In genomic region chr11:50325496-50326301, GRCm38 (mm10) we compare ENCODE assay signal across 8 mouse cellular contexts. TPM values are rescaled to one million over a fixed set of nuclear protein-coding genes. Genes with fewer than 3 reads are reported as not detected.
DNase-seq lines count a peak whose midpoint lies in the region; ATAC-seq and TF ChIP-seq lines count a peak whose summit lies in the region.

Gene Canx, minus strand, starts transcription at chr11:50325673.

- H3K4me2 ChIP-seq in forebrain, embryonic 15.5 days (replicated peaks): peak within 1 kb of the TSS; percentile 58

- WGBS in forebrain, embryonic 15.5 days: under 1% methylated on average over 64 of the region's 64 CpGs
- WGBS in lung, adult 2 months: under 1% methylated on average over 64 of the region's 64 CpGs

- ATAC-seq in forebrain, embryonic 15.5 days (replicated peaks): peak; percentile 99
- peak; percentile 99 for ATAC-seq in neutrophil, adult 5-6 weeks (ENCODE audit: extremely low read depth, insufficient number of reproducible peaks, low FRiP score, poor library complexity, severe bottlenecking)

- H3K9ac ChIP-seq in ES-E14 (ENCODE audit: insufficient read depth, low read depth, low read length, poor library complexity, severe bottlenecking): peak within 1 kb of the TSS; percentile 99
- H3K9ac ChIP-seq in forebrain, embryonic 15.5 days (replicated peaks): peak within 1 kb of the TSS; percentile 94

- peak within 1 kb of the TSS; percentile 94 for H3K27ac ChIP-seq in ES-E14 (ENCODE audit: insufficient read depth, low read depth, low read length, poor library complexity, severe bottlenecking)
- peak within 1 kb of the TSS; percentile 91 for H3K27ac ChIP-seq in forebrain, embryonic 15.5 days (replicated peaks)

- no peak for TF ChIP-seq CTCF in lung, adult 2 months (IDR thresholded peaks at IDR 0.05; ENCODE audit: insufficient read depth, low read length)

- peaks cover 2% of the 10 kb centered on the region; the same call in 1 of the 2 replicates for H3K36me3 ChIP-seq in ES-E14 (ENCODE audit: control insufficient read depth, insufficient read depth, low read length, poor library complexity, severe bottlenecking)
- no peaks in the 10 kb centered on the region for H3K36me3 ChIP-seq in forebrain, embryonic 15.5 days

- no peaks in the 10 kb centered on the region for H3K9me3 ChIP-seq in ES-E14 (ENCODE audit: control insufficient read depth, insufficient read depth, low read depth, low read length)
- no peaks in the 10 kb centered on the region for H3K9me3 ChIP-seq in forebrain, embryonic 15.5 days

- H3K4me3 ChIP-seq in ES-E14 (ENCODE audit: insufficient read depth in 1 of 2, low read depth in 1 of 2, low read length in 2 of 2, poor library complexity in 1 of 2, severe bottlenecking in 1 of 2): peak within 1 kb of the TSS; percentile 92 to 96
- H3K4me3 ChIP-seq in forebrain, embryonic 15.5 days: peak within 1 kb of the TSS; percentile 93
- peak within 1 kb of the TSS; percentile 90 for H3K4me3 ChIP-seq in lung, adult 2 months (replicated peaks; ENCODE audit: extremely low read depth, low read depth, low read length)

- DNase-seq in ES-E14 (ENCODE audit: low read depth, low spot score): peak; percentile 100
- peak; percentile 99 for DNase-seq in cerebellum, adult 11-12 months
- peak; percentile 98 for DNase-seq in heart, postnatal 25 days (ENCODE audit: low spot score)
- peak; percentile 99 to 100 for DNase-seq in layer of hippocampus, adult 18-20 months (ENCODE audit: low spot score in 2 of 2)
- DNase-seq in lung, adult 2 months: peak; percentile 99
- DNase-seq in thymus, adult 18-20 months: peak; percentile 95 to 98

- no peaks in the 10 kb centered on the region for H3K27me3 ChIP-seq in forebrain, embryonic 15.5 days

- peaks cover 2 to 9% of the 10 kb centered on the region in 2 experiments for H3K4me1 ChIP-seq in ES-E14 (ENCODE audit: control insufficient read depth in 2 of 2, insufficient read depth in 2 of 2, low read length in 2 of 2, poor library complexity in 1 of 2)
- H3K4me1 ChIP-seq in forebrain, embryonic 15.5 days: peaks cover 38% of the 10 kb centered on the region
- H3K4me1 ChIP-seq in lung, adult 2 months (ENCODE audit: control insufficient read depth, insufficient read depth, low read length): peaks cover 7% of the 10 kb centered on the region

- peak; percentile 99 for TF ChIP-seq POLR2A in lung, adult 2 months (IDR thresholded peaks at IDR 0.05; ENCODE audit: borderline replicate concordance, extremely low read depth, low read depth, low read length)

- intact Hi-C loops in heart, postnatal 25 days (cut with DNase I): no loop called here

- in situ Hi-C loops in ES-E14 (cut with MboI; ENCODE audit: low sequenced_read_pairs in 2 of 2, unreplicated experiment in 2 of 2): no loop called here

TF ChIP-seq in ES-E14, 5 proteins besides CTCF, POLR2A, EP300 and RAD21:
- TF ChIP-seq ZNF384 (IDR thresholded peaks at IDR 0.05; ENCODE audit: low read depth, low read length): no peak
- 0 out of 2 replicates have a peak, but pooled peaks have one; percentile 35 for TF ChIP-seq HCFC1 (IDR thresholded peaks at IDR 0.05; ENCODE audit: borderline replicate concordance, insufficient read depth, low read length)
- TF ChIP-seq CHD2 (IDR thresholded peaks at IDR 0.05; ENCODE audit: low read depth, low read length): peak; percentile 95
- TF ChIP-seq MAFK (IDR thresholded peaks at IDR 0.05; ENCODE audit: insufficient read depth, low read depth, low read length): peak; percentile 34; the same call in 1 of the 2 replicates

RNA-seq across cellular contexts. Expression of gene Canx, which starts in this region (rescaled TPM):
- 970 and 1,175 TPM in 2 replicates for total RNA-seq in ES-E14 (2012; rRNA removed)
- 241 and 250 TPM in 2 replicates for polyA plus RNA-seq in forebrain, embryonic 15.5 days (2015; fragmentation: Nextera tagmentation; extraction: Ambion mirVana)
- total RNA-seq in heart, postnatal 25 days (2021): 100 to 1,000 TPM; 266 to 295 TPM
- 100 to 1,000 TPM; 411 to 425 TPM for total RNA-seq in layer of hippocampus, adult 18-20 months (2021)
- polyA plus RNA-seq in lung, adult 2 months (2012; rRNA removed): 38.3 and 62.3 TPM in 2 replicates
- total RNA-seq in neutrophil, adult 5-6 weeks (2017): 235 TPM in 2 replicates

Comparison
In these comparisons a context has a peak if more than half of its experiments do, and no peak if none do; other contexts are left out.
1. Peak in every context shown above with its lines: DNase-seq, ATAC-seq, H3K4me3 ChIP-seq and H3K27ac ChIP-seq.